Mouse (Mus musculus) spleen, postnatal 36 days (tissue): Measurements from ENCODE around the gene Atp6v1d.

Experiments used
- DNase-seq, 2 experiments: peaks; one replicate each; pipeline ENCODE4 v3.0.0; 2022; ENCODE audit warnings: low spot score in 2 of 2, mixed read lengths in 1 of 2

Gene Atp6v1d

GRCm38 (mm10) chr12:78794236-78794635, 67.2 kb downstream of the Atp6v1d start:
- DNase-seq, result no peak

- DNase-seq, result no peak
These were observed 70.6 kb downstream of the Atp6v1d start for GRCm38 (mm10) chr12:78790791-78791190.
